Mouse (Mus musculus) adrenal gland, postnatal 25 days (tissue): ENCODE measurements around the gene Setdb2. TPM values are rescaled to one million over a fixed set of nuclear protein-coding genes. Genes with fewer than 3 reads are reported as not detected.
A peak's percentile ranks its signal among the peaks of the same experiment; 100 is the strongest.
"Not testable (repeated sequence)": the region's sequence is repeated elsewhere in the genome, so short reads cannot be mapped to it uniquely, and the experiment has no call there.

Experiments used
- DNase-seq: peaks from one replicate; pipeline ENCODE4 v3.0.0; 2021; ENCODE audit warnings: mixed read lengths
- long read RNA-seq: library from polyadenylated mRNA; stranded (forward); transcript quantifications from one replicate; pipeline ENCODE4 v2.0.0, GENCODE M21; 2021
- total RNA-seq: library from RNA; stranded (reverse); gene quantifications from 2 replicates; pipeline ENCODE4 v1.2.3, GENCODE M21; 2021

Setdb2 gene
- 7.3 and 9.7 TPM in 2 replicates for total RNA-seq
- long read RNA-seq, transcript Setdb2-205 (14 exons, 2,995 nt), result major isoform, 7 of 11 reads
- long read RNA-seq, partial matches to known transcripts, result 4 of 11 reads
- long read RNA-seq, other reads (novel, unspliced or antisense), result 0 of 11 reads

- peak; percentile 95 for DNase-seq
Measured at GRCm38 (mm10) chr14:59440558-59441471, at the start of gene Setdb2, which contains the start of gene Cab39l. Gene Setdb2, minus strand, starts transcription at chr14:59440884. Gene Cab39l, plus strand, starts transcription at chr14:59440972.

DNA sequence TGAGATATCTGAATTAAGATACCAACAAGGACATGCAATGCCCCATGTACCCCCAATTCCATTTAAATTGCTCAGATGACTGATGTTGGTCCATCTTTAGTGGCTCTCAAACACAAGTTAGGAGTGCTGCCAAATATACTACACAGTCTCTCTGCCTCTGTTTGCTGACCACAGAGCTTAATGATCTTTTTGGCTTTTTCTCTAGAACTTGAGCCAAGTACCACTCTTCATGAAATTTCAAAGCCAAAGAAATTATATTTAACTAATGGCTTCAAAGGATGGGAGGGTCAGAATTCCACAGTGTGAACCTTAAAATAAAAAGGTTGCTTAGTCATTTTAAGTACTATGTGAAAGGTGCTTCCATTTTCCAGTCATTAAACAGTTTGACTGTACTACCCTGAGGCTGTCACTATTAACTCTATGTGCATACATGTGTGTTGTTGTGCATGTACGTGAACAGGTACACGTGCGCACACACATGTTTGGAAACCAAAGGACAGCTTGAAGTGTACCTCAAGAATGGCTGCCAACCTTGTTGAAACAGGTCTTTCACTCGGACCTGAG is 44.6 kb upstream of the Setdb2 start:
- no peak for DNase-seq

GRCm38 (mm10) chr14:59478699-59479098 is 38.0 kb upstream of the Setdb2 start:
- DNase-seq, result no peak

DNA sequence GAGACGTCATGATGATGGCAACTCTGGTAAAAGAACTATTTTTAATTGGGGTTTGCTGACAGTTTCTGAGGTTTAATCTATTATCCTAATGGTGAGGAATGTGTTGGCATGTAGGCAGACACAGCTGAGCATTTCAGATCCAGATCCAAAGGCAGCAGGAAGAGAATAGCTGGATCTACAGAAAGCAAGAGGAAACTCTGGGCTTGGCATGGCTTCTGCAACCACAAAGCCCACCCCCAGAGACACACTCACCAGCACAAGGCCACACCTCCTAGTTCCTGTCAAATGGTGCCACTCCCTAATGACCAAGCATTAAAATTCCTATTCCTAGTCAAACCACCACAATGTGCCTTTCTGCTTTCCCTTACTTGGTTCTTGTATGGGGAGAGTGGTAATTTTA is 30.1 kb upstream of the Setdb2 start:
- DNase-seq, result no peak

DNA sequence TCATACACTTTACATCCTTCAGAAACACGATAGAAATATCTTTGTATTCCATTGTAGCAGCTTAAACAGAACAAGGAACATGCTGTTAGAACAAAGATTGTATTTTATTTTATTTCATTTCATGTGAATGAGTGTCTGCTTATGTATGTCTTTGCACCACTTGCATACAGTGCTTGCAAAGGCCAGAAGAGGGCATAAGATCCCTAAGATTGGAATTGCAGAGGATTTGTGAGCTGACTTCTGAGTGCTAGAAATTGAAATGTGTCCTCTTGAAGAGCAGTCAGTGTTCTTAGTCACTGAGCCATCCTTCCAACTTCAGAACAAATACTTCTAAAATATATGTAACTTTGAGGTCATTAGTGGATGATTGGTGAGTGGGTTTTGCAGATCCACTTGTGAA is 27.1 kb upstream of the Setdb2 start:
- DNase-seq, result no peak

GRCm38 (mm10) chr14:59466503-59466902 is 25.8 kb upstream of the Setdb2 start:
- no peak for DNase-seq

GRCm38 (mm10) chr14:59447981-59448380 is 7.3 kb upstream of the Setdb2 start:
- DNase-seq, result no peak

DNA sequence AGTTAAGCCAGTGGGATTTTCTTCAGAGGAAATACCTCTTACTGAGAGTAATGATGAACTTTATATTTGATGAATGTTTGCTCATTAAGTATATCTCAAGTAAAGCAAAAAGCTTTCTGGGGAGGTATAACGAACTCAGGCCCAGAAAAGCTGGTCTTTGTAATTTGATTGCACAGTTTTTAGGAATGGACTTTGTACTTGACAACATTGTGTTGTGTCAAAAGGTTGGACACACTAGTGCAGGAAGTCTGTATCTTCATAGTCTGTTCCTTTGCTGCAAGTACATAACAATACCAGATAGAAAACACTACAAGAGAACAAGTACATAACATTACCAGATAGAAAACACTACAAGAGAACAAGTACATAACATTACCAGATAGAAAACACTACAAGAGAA is 4.7 kb upstream of the Setdb2 start:
- DNase-seq, result no peak

- no peak for DNase-seq
Measured at GRCm38 (mm10) chr14:59441472-59441805, 755 bp upstream of the Setdb2 start.

DNA sequence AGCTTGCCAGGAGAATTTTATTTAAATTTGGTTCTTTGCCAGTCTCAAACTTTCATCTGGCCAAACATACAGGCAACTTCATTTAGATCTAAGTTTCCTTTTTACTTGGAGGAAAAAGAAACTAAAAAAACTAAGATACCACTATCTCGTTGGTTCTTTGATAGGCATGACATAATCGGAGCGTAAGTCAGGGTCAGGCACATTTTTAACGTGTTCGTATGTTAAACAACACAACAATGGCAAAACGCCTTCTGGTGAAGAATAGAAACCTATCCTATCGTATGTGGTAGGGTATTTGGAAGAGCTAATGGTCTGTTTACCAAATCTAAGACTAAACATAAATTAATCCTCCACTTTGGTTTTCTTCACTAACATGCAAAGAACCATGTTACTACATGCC is 645 bp downstream of the Setdb2 start:
- DNase-seq, result no peak

DNA sequence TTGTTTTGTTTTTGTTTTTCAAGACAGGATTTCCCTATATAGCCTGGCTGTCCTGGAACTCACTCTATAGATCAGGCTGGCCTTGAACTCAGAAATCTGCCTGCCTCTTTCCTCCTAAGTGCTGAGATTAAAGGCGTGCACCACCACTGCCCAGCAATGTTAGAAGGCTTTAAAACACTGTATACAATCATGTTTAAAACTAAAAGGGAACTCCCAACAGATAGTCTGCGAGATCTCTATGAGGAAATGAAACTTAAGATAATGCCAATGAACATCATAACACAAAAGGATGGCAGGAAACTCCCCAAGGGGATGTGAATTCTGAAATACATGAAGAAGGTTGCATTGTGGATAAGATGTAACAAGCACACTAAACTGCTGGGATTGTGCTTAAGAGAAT is 2.2 kb downstream of the Setdb2 start:
- DNase-seq, result no peak

DNA sequence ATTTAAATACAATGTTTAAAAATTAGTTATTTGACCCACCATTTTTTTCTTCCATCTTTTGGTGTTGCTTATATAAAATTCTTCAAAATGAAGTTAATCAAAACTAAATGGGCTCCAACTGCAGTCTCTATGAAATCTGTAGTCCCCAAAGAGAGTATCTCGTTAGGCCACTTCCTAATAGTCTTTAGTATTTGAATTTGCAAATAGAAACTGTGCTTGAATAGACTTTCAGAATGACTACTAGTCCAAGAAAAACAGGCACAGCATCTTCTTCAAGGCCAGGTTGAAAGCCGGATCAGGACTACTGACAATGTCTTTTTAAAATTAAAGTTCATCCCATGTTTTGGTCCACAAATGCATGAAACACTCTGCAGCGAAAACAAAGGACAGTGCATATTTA is 3.3 kb downstream of the Setdb2 start:
- DNase-seq, result no peak

- no peak for DNase-seq
Measured at GRCm38 (mm10) chr14:59435206-59435605, 5.5 kb downstream of the Setdb2 start.

DNA sequence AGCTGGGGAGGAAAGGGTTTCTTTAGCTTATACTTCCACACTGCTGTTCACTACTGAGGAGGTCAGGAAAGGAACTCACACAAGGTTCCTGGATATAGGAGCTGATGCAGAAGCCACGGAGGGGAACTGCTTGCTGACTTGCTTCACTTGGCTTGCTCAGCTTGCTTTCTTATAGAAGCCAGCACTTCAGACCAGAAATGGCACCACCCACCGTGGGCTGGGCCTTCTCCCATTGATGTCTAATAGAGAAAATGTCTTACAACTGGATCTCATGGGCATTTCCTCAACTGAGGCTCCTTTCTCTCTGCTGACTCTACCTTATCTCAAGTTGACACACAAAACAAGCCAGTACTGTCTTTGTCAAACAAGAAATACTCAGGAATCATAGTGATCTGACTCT is 6.8 kb downstream of the Setdb2 start:
- no peak for DNase-seq

- no peak for DNase-seq
Measured at GRCm38 (mm10) chr14:59430556-59430955, 10.1 kb downstream of the Setdb2 start.

DNA sequence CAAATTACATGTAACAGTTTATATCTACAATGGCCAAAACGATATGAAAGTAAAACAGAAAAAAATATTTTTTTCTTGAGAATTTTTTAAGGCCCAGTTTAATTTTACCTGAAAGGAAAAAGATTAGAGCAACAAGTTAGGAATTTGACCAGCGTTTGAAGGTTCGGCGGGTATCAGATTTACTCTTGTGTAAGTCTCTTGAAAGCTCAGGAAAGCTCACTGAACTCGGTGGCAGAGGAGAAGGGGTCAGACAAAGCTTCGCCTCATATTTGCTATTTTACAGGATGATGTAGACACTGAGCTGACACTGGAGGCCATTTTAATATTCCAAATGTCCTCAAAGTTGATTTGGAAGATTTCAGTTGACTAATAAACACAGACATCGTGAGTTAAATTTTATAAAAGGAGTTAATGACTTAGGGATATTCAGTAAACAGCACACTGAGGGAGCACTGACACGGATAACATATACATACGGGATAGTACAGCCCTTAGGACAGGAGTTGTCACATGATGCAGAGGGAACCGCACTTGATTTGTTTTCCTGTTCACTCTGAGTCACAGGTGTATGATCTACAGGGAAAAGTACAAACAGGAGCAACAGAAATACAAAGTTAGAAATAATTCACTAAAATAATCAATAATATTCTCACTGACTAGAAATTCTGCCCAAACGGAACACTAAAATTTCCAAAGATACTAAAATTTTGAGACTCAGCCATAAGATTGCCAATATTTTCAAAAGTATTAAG is 17.6 kb downstream of the Setdb2 start:
- DNase-seq, result no peak

GRCm38 (mm10) chr14:59418171-59418570 is 22.5 kb downstream of the Setdb2 start:
- DNase-seq, result no peak

GRCm38 (mm10) chr14:59414979-59415378 is 25.7 kb downstream of the Setdb2 start:
- not testable (repeated sequence) for DNase-seq

DNA sequence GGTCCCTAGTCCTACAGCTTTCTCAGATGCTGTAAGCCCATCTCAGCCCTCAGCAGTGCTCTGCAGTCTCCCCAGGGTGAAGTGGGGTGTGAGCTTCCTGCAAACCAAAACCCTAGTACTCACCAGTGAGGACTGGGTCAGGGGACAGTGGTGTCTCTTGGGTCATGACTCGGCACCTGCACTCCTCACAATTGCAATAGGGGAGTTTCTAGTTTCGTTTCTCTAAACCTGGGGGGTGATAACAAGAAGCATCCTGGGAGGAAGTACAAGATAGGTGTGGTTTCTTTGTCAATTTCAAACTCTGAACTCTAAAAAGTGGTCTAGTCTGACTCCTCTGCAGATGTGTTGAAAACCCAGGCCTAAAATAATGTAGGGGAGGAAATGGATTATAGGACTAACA is 43.7 kb downstream of the Setdb2 start:
- no peak for DNase-seq

- no peak for DNase-seq
Measured at GRCm38 (mm10) chr14:59395281-59395680, 45.4 kb downstream of the Setdb2 start, which contains the start of gene Phf11c. Gene Phf11c, minus strand, starts transcription at chr14:59395381.

DNA sequence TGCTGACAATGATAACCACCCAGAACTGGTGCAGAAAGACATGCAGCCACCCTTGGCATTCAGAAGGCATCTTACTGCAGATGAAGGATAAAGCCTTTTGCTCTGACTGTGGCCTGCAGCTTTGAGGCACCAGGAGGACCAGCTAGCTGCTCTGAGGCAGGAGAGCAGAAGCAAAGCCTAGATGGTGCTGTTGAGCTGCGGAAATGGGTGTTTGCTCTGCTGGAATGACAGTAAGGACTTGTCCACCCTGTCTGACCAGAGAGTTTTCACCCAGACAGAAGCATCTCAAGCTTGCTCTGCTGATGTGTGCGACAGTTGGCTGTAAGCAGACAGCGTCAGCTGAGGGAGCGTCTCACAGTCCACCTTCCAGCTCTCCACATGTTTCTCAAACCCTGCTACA is 50.5 kb downstream of the Setdb2 start:
- not testable (repeated sequence) for DNase-seq

DNA sequence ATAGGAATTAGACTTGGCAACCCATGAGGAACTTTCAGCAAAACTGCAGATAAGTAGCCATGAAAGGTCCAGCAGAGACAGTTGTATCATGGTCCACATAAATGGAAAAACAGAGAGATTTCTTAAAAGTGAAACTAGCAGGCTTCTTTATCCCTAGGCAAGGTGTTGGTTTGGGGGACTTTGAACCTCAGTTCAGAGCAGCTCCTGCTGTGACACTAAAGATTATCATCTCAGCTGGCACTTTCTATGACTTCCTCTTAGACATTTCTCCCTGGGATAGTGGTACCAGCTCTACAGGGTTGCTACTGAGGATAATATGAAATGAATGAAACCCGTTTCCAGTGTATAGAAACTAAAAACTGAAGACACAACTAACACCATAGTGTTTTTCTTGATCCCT is 51.2 kb downstream of the Setdb2 start:
- DNase-seq, result no peak
